Mouse (Mus musculus) spleen, adult 2 months (tissue): Measurements from ENCODE around the gene Rab3d.

ENCODE experiments used
- CTCF ChIP-seq: fragments of 200-500 bp; IDR thresholded peaks from 2 replicates; pipeline ENCODE4 v1.5.1; 2011; ENCODE audit warnings: mild to moderate bottlenecking, inconsistent platforms; ENCODE audit not compliant: insufficient read depth, insufficient read length, insufficient replicate concordance; ENCODE audit errors: extremely low read depth
- POLR2A ChIP-seq: fragments of 200-500 bp; IDR thresholded peaks from 2 replicates; pipeline ENCODE4 v1.6.1; 2011; ENCODE audit warnings: low read depth, low read length, inconsistent platforms

DNA sequence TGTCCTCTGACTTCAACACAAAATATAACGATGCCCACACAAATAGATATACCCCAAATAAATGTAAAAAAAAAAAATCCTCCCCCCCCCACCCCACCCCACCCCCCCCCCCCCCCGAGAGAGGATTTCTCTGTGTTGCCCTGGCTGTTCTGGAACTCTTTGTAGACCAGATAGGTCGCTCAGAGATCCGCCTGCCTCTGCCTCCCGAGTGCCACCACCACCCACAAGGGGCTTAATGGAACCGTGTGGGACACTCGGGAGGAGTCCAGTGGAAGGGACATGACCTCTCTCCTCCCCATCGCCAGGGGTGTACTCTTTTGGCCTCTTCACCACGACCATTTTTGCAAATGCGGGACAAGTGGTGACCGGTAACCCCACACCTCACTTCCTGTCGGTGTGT is 25.1 kb upstream of the Rab3d start:
- TF ChIP-seq CTCF (no peak), POLR2A (no peak)
